Mouse (Mus musculus): ENCODE data around the gene Bend3. TPM values are rescaled to one million over a fixed set of nuclear protein-coding genes. Genes with fewer than 3 reads are reported as not detected.
A peak's percentile ranks its signal among the peaks of the same experiment; 100 is the strongest.

The Bend3 gene
- polyA plus RNA-seq, 1 experiment from 2014 or later, result 2.1 TPM

DNA sequence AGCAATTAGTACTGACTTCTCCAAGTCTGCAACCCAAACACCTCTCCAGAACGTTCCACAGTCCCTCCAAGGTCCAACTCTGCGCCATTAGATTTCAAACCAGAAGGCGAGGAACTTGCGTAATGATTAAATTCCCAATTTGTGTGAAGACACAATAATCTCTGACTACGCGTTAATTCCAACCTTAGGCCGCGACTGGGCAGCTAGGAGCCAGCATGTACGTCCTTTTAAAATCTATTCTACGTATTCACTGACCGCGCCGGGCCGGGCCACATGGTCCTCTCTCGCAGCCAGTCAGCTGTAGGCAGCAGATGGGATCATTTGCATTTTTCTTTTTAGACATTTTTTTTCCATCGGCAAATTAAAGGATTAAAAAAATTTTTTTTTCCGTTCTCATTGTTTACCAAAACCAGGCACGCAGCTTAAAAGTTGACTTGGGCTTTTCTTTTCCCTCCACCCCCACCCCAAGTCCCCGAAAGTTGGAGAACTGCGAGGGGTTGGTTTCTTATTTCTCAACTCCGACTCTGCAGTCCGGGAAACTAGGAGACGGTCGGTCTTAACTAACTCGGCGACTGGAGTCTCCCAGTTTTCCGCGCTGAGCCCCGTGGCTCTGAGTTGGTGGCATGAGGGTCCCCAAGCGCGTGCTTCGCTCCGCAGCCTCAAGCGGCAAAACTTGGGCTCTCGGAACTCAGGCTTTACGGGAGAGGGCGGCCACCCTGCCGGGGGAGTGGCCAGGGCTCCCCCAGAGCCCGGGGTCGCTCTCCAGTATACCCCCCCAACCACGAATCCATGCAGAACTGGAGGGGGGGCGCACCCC lies 558 bp upstream of the Bend3 start:
- peak overlapping the region; percentile 83 for H3K4me3 ChIP-seq (ENCODE audit: low read length)
- peak overlapping the region; percentile 89 for H3K4me2 ChIP-seq (ENCODE audit: low read depth, low read length)
- peak overlapping the region; percentile 97 for H3K27ac ChIP-seq (ENCODE audit: low read length)
- peak; percentile 46 for ATAC-seq
- WGBS, result under 1% methylated on average over 42 of the region's 42 CpGs
- peaks cover 6% of the 10 kb centered on the region for H3K4me1 ChIP-seq (ENCODE audit: control insufficient read depth, insufficient read depth, low read length)
- no peaks in the 10 kb centered on the region for H3K9me3 ChIP-seq (ENCODE audit: control insufficient read depth, low read length)
- H3K9ac ChIP-seq (ENCODE audit: low read depth, low read length), result peak overlapping the region; percentile 97
- no peaks in the 10 kb centered on the region for H3K36me3 ChIP-seq (ENCODE audit: control insufficient read depth, insufficient read depth, low read length)
- H3K27me3 ChIP-seq (replicated peaks; ENCODE audit: control insufficient read depth, insufficient read depth, low read length), result no peaks in the 10 kb centered on the region

DNA sequence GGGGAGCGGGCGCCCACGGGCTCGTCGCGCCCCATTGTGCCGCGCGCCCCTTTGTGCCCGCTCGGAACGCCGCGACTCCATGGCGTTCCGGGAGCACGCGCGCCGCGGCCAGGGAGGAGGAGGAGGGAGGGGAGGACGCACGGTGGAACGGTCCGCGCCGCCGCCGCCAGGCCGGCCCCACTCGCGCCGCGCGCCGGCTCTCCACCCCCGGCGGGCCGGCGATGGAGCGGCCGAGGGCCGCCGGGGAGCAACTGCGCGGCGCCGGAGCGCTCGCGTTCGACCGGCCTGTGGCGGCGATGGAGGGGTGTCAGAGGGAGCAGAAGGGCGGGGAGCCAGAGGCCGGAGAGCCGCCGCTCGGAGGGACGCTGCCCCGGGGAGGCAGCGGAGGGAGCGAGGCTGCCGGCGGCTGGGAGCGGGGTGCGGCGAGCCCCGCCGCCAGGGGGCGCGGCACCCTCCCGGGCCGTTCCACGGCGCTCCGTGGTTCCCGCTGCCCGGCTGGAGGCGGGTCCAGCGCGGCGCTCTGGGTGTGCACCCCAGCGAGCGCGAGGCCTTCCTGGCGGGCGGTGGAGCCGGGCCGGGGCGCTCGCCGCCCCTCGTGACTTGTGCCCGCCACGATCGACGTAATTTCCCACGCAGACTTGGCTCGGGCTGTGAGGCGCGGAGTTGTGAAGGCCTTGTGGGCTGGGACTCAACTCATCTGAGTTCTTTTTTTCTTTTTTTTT lies 966 bp downstream of the Bend3 start:
- no peaks in the 10 kb centered on the region for H3K27me3 ChIP-seq (replicated peaks; ENCODE audit: control insufficient read depth, insufficient read depth, low read length)
- H3K27ac ChIP-seq (ENCODE audit: low read length), result peak overlapping the region; percentile 97
- no peaks in the 10 kb centered on the region for H3K9me3 ChIP-seq (ENCODE audit: control insufficient read depth, low read length)
- peak; percentile 92 for ATAC-seq
- under 1% methylated on average over 76 of the region's 103 CpGs for WGBS
- peak overlapping the region; percentile 83 for H3K4me3 ChIP-seq (ENCODE audit: low read length)
- peak overlapping the region; percentile 97 for H3K9ac ChIP-seq (ENCODE audit: low read depth, low read length)
- H3K4me1 ChIP-seq (ENCODE audit: control insufficient read depth, insufficient read depth, low read length), result peaks cover 13% of the 10 kb centered on the region
- peak overlapping the region; percentile 89 for H3K4me2 ChIP-seq (ENCODE audit: low read depth, low read length)
- H3K36me3 ChIP-seq (ENCODE audit: control insufficient read depth, insufficient read depth, low read length), result no peaks in the 10 kb centered on the region

DNA sequence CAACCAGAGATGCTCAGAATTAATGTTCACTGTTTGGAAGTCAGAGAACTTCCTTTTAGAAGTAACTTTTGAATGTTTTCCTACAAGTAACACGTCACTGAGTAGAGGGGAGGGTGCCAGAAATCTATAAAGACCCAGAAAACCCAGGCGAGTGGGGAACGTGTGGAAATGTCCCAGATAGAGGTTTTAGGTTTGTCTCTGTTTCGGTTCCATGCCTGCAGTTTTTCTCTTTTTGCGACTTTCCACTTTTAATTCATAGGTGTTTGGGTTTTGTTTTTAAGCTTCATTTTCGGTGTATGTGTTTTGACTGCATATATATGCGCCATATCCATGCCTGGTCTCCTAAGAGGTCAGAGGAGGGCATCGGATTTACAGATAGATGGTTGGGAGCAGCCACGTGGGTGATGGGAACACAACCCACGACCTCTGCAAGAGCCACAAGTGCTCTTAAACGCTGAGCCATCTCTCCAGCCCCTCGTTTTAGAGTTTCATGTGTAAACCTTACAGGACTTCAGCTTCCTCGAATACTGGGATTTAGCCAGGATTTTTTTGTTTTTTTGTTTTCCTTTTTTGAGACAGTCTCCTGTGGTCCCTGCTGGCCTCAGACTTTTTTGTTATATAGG lies 1.7 kb downstream of the Bend3 start:
- Histone ChIP-seq H3K27me3 (replicated peaks; ENCODE audit: control insufficient read depth, insufficient read depth, low read length) (no peaks in the 10 kb centered on the region), H3K36me3 (ENCODE audit: control insufficient read depth, insufficient read depth, low read length) (no peaks in the 10 kb centered on the region), H3K9me3 (ENCODE audit: control insufficient read depth, low read length) (no peaks in the 10 kb centered on the region), H3K9ac (ENCODE audit: low read depth, low read length) (peak overlapping the region; percentile 97), H3K4me3 (ENCODE audit: low read length) (peak overlapping the region; percentile 83), H3K27ac (ENCODE audit: low read length) (peak overlapping the region; percentile 97), H3K4me1 (ENCODE audit: control insufficient read depth, insufficient read depth, low read length) (peaks cover 13% of the 10 kb centered on the region), H3K4me2 (ENCODE audit: low read depth, low read length) (peak overlapping the region; percentile 89)
- WGBS, result 8% methylated on average over 13 of the region's 13 CpGs
- ATAC-seq, result no peak

GRCm38 (mm10) chr10:43481179-43481578 lies 2.5 kb downstream of the Bend3 start:
- H3K9ac ChIP-seq (ENCODE audit: low read depth, low read length), result no peak overlapping the region
- ATAC-seq, result no peak
- no peak overlapping the region for H3K27ac ChIP-seq (ENCODE audit: low read length)
- 42% methylated on average over 4 of the region's 4 CpGs for WGBS
- H3K36me3 ChIP-seq (ENCODE audit: control insufficient read depth, insufficient read depth, low read length), result no peaks in the 10 kb centered on the region
- no peak overlapping the region for H3K4me2 ChIP-seq (ENCODE audit: low read depth, low read length)
- H3K4me3 ChIP-seq (ENCODE audit: low read length), result no peak overlapping the region
- H3K9me3 ChIP-seq (ENCODE audit: control insufficient read depth, low read length), result no peaks in the 10 kb centered on the region
- H3K27me3 ChIP-seq (replicated peaks; ENCODE audit: control insufficient read depth, insufficient read depth, low read length), result no peaks in the 10 kb centered on the region
- peaks cover 16% of the 10 kb centered on the region for H3K4me1 ChIP-seq (ENCODE audit: control insufficient read depth, insufficient read depth, low read length)

GRCm38 (mm10) chr10:43482021-43482420 lies 3.4 kb downstream of the Bend3 start:
- H3K36me3 ChIP-seq (ENCODE audit: control insufficient read depth, insufficient read depth, low read length), result no peaks in the 10 kb centered on the region
- no peak overlapping the region for H3K4me2 ChIP-seq (ENCODE audit: low read depth, low read length)
- 90% methylated on average over 5 of the region's 5 CpGs for WGBS
- no peak overlapping the region for H3K27ac ChIP-seq (ENCODE audit: low read length)
- H3K9me3 ChIP-seq (ENCODE audit: control insufficient read depth, low read length), result no peaks in the 10 kb centered on the region
- no peaks in the 10 kb centered on the region for H3K27me3 ChIP-seq (replicated peaks; ENCODE audit: control insufficient read depth, insufficient read depth, low read length)
- H3K9ac ChIP-seq (ENCODE audit: low read depth, low read length), result no peak overlapping the region
- ATAC-seq, result no peak
- H3K4me3 ChIP-seq (ENCODE audit: low read length), result no peak overlapping the region
- H3K4me1 ChIP-seq (ENCODE audit: control insufficient read depth, insufficient read depth, low read length), result peaks cover 16% of the 10 kb centered on the region

- Histone ChIP-seq H3K4me3 (ENCODE audit: low read length) (no peak overlapping the region), H3K4me2 (ENCODE audit: low read depth, low read length) (peak overlapping the region; percentile 17)
Measured at GRCm38 (mm10) chr10:43483426-43483995, 4.9 kb downstream of the Bend3 start.

GRCm38 (mm10) chr10:43485751-43486268 lies 7.2 kb downstream of the Bend3 start:
- no peak for ATAC-seq
- no peaks in the 10 kb centered on the region for H3K36me3 ChIP-seq (ENCODE audit: control insufficient read depth, insufficient read depth, low read length)

More at GRCm38 (mm10) chr10:43483426-43483995, 4.9 kb downstream of the Bend3 start:
- peak overlapping the region; percentile 72 for H3K27ac ChIP-seq (ENCODE audit: low read length)
- H3K36me3 ChIP-seq (ENCODE audit: control insufficient read depth, insufficient read depth, low read length), result no peaks in the 10 kb centered on the region
- no peak for ATAC-seq
- H3K9ac ChIP-seq (ENCODE audit: low read depth, low read length), result peak overlapping the region; percentile 46; the same call in 1 of the 2 replicates
- H3K9me3 ChIP-seq (ENCODE audit: control insufficient read depth, low read length), result no peaks in the 10 kb centered on the region
- no peaks in the 10 kb centered on the region for H3K27me3 ChIP-seq (replicated peaks; ENCODE audit: control insufficient read depth, insufficient read depth, low read length)
- WGBS, result 31% methylated on average over 9 of the region's 9 CpGs
- H3K4me1 ChIP-seq (ENCODE audit: control insufficient read depth, insufficient read depth, low read length), result peaks cover 22% of the 10 kb centered on the region

DNA sequence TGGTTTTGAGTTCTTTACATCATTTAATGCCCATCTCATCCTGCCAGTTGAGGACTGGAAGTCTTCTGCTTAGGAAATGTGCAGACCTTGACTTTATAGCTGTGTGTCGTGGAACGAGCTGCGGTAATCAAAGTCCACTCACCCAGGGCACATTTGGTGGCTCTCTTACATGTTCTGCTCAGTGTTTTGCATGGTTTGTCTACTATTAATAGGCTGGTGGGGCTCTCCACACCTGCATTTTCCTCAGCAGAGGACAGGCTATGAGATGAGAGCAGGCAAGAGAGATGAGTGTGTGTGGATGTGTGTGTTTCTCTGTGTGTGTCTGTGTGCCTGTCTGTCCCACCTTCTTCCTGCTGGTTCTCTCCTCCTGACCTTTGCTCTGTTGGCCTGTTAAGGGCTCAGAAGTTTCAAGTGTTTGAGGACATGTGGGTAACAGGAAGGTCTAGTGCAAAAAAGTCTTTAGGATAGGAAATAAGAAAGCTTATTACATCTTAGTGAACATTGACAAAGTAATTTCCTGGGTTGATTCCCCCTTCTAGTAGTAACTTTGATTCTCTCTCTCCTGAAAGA lies 8.9 kb downstream of the Bend3 start:
- WGBS, result 61% methylated on average over 3 of the region's 3 CpGs
- peak; percentile 70 for ATAC-seq
- Histone ChIP-seq H3K27me3 (replicated peaks; ENCODE audit: control insufficient read depth, insufficient read depth, low read length) (no peaks in the 10 kb centered on the region), H3K4me3 (ENCODE audit: low read length) (no peak overlapping the region), H3K9me3 (ENCODE audit: control insufficient read depth, low read length) (no peaks in the 10 kb centered on the region), H3K36me3 (ENCODE audit: control insufficient read depth, insufficient read depth, low read length) (no peaks in the 10 kb centered on the region), H3K9ac (ENCODE audit: low read depth, low read length) (no peak overlapping the region), H3K4me1 (ENCODE audit: control insufficient read depth, insufficient read depth, low read length) (peaks cover 32% of the 10 kb centered on the region), H3K27ac (ENCODE audit: low read length) (peak overlapping the region; percentile 61), H3K4me2 (ENCODE audit: low read depth, low read length) (no peak overlapping the region)

More at GRCm38 (mm10) chr10:43485751-43486268, 7.2 kb downstream of the Bend3 start:
- H3K9ac ChIP-seq (ENCODE audit: low read depth, low read length), result no peak overlapping the region
- H3K27ac ChIP-seq (ENCODE audit: low read length), result no peak overlapping the region
- H3K9me3 ChIP-seq (ENCODE audit: control insufficient read depth, low read length), result no peaks in the 10 kb centered on the region
- no peaks in the 10 kb centered on the region for H3K27me3 ChIP-seq (replicated peaks; ENCODE audit: control insufficient read depth, insufficient read depth, low read length)
- H3K4me1 ChIP-seq (ENCODE audit: control insufficient read depth, insufficient read depth, low read length), result peaks cover 35% of the 10 kb centered on the region
- H3K4me2 ChIP-seq (ENCODE audit: low read depth, low read length), result no peak overlapping the region
- 88% methylated on average over 6 of the region's 6 CpGs for WGBS
- no peak overlapping the region for H3K4me3 ChIP-seq (ENCODE audit: low read length)

Data from intestine, embryonic 16.5 days (tissue).